ENCODE assay signal across 8 mouse cellular contexts in genomic region chr2:31151892-31152812, GRCm38 (mm10). TPM values are rescaled to one million over a fixed set of nuclear protein-coding genes. Genes with fewer than 3 reads are reported as not detected.
DNase-seq lines count a peak whose midpoint lies in the region; ATAC-seq and TF ChIP-seq lines count a peak whose summit lies in the region.

Gpr107 (plus strand) TSS chr2:31152316.

- peaks cover 25% of the 10 kb centered on the region for H3K79me2 ChIP-seq in MEL (ENCODE audit: control insufficient read depth, insufficient read depth, low read length, poor library complexity)

- peak within 1 kb of the TSS; percentile 78 to 96 for H3K4me3 ChIP-seq in MEL (ENCODE audit: control insufficient read depth in 1 of 2, insufficient read depth in 1 of 2, low read depth in 2 of 2, low read length in 2 of 2)
- H3K4me3 ChIP-seq in forebrain, postnatal 0 days (ENCODE audit: low read depth, low read length) = peak within 1 kb of the TSS; percentile 98
- H3K4me3 ChIP-seq in lung, postnatal 0 days (ENCODE audit: low read depth, low read length) = peak within 1 kb of the TSS; percentile 96

- peaks cover 3 to 19% of the 10 kb centered on the region in 2 experiments for H3K4me1 ChIP-seq in MEL (ENCODE audit: control insufficient read depth in 1 of 2, insufficient read depth in 2 of 2, low read length in 2 of 2)
- H3K4me1 ChIP-seq in forebrain, postnatal 0 days (ENCODE audit: insufficient read depth) = peaks cover 19% of the 10 kb centered on the region
- peaks cover 9% of the 10 kb centered on the region; the same call in 1 of the 2 replicates for H3K4me1 ChIP-seq in lung, postnatal 0 days (ENCODE audit: insufficient read depth, low read depth, low read length)

- no peak for TF ChIP-seq EP300 in MEL (IDR thresholded peaks at IDR 0.05; ENCODE audit: low read depth in 1 of 2, low read length in 2 of 2)
- no peak for TF ChIP-seq EP300 in lung, postnatal 0 days (IDR thresholded peaks at IDR 0.05)

- peak within 1 kb of the TSS; percentile 81 for H3K4me2 ChIP-seq in forebrain, postnatal 0 days (ENCODE audit: low read depth)
- H3K4me2 ChIP-seq in lung, postnatal 0 days (replicated peaks; ENCODE audit: low read depth, low read length) = peak within 1 kb of the TSS; percentile 89

- no peaks in the 10 kb centered on the region; a peak in 1 of 4 replicates for H3K27me3 ChIP-seq in MEL (ENCODE audit: control insufficient read depth in 1 of 2, insufficient read depth in 2 of 2, low read length in 2 of 2)
- H3K27me3 ChIP-seq in forebrain, postnatal 0 days (ENCODE audit: insufficient read depth, low read length) = no peaks in the 10 kb centered on the region
- no peaks in the 10 kb centered on the region for H3K27me3 ChIP-seq in lung, postnatal 0 days (replicated peaks; ENCODE audit: insufficient read depth, low read length)

- ATAC-seq in forebrain, postnatal 0 days = peak; percentile 99
- peak; percentile 97 for ATAC-seq in lung, postnatal 0 days

- TF ChIP-seq CTCF in MEL (IDR thresholded peaks at IDR 0.05 in 2 of 3, conservative IDR thresholded peaks at IDR 0.05 in 1 of 3; ENCODE audit: control insufficient read depth in 1 of 3, insufficient read depth in 1 of 3, low read depth in 2 of 3, low read length in 3 of 3, poor library complexity in 1 of 3, severe bottlenecking in 1 of 3) = no peak
- TF ChIP-seq CTCF in forebrain, postnatal 0 days (IDR thresholded peaks at IDR 0.05; ENCODE audit: low read depth) = no peak
- TF ChIP-seq CTCF in lung, postnatal 0 days (IDR thresholded peaks at IDR 0.05) = no peak

- H3K27ac ChIP-seq in MEL (ENCODE audit: control insufficient read depth, low read depth, low read length) = 0 out of 2 replicates have a peak within 1 kb of the TSS, but pooled peaks have one; percentile 12
- H3K27ac ChIP-seq in forebrain, postnatal 0 days (ENCODE audit: low read depth, low read length) = peak within 1 kb of the TSS; percentile 76
- peak within 1 kb of the TSS; percentile 90 for H3K27ac ChIP-seq in lung, postnatal 0 days (ENCODE audit: low read length)

- H3K36me3 ChIP-seq in MEL (ENCODE audit: control insufficient read depth in 1 of 2, insufficient read depth in 2 of 2, low read length in 2 of 2) = peaks cover 0 to 17% of the 10 kb centered on the region in 2 experiments; a peak in 2 of 4 replicates
- peaks cover 7% of the 10 kb centered on the region for H3K36me3 ChIP-seq in forebrain, postnatal 0 days (ENCODE audit: insufficient read depth)
- no peaks in the 10 kb centered on the region for H3K36me3 ChIP-seq in lung, postnatal 0 days (ENCODE audit: insufficient read depth, low read length)

- WGBS in forebrain, postnatal 0 days = 2% methylated on average over 53 of the region's 53 CpGs
- WGBS in lung, postnatal 0 days = under 1% methylated on average over 43 of the region's 53 CpGs

- TF ChIP-seq RAD21 in MEL (IDR thresholded peaks at IDR 0.05; ENCODE audit: low read depth, low read length) = no peak

- DNase-seq in MEL (ENCODE audit: low read depth, low spot score) = peak; percentile 87
- DNase-seq in cerebellum, adult 18-20 months = peak; percentile 80 to 81
- DNase-seq in forebrain, postnatal 0 days = peak; percentile 90
- DNase-seq in heart, postnatal 4 days = peak; percentile 86
- DNase-seq in layer of hippocampus, adult 9-11 months = peak; percentile 85
- peak; percentile 94 for DNase-seq in lung, postnatal 0 days (ENCODE audit: low spot score)
- peak; percentile 72 for DNase-seq in ovary, postnatal 14 days (ENCODE audit: low spot score)
- peak; percentile 87 for DNase-seq in thymus, postnatal 14 days

- peak; percentile 54 to 75; a peak in 3 of 4 replicates for TF ChIP-seq POLR2A in MEL (IDR thresholded peaks at IDR 0.05; ENCODE audit: control insufficient read depth in 1 of 2, insufficient read depth in 1 of 2, low read depth in 1 of 2, low read length in 2 of 2, poor library complexity in 1 of 2)

- no peaks in the 10 kb centered on the region for H3K9me3 ChIP-seq in MEL (replicated peaks; ENCODE audit: insufficient read depth, low read length)
- H3K9me3 ChIP-seq in forebrain, postnatal 0 days (ENCODE audit: low read length) = no peaks in the 10 kb centered on the region
- H3K9me3 ChIP-seq in lung, postnatal 0 days (ENCODE audit: low read length) = no peaks in the 10 kb centered on the region

- H3K9ac ChIP-seq in MEL (ENCODE audit: control insufficient read depth, low read depth, low read length, poor library complexity, severe bottlenecking) = peak within 1 kb of the TSS; percentile 70
- peak within 1 kb of the TSS; percentile 84 for H3K9ac ChIP-seq in forebrain, postnatal 0 days
- peak within 1 kb of the TSS; percentile 87 for H3K9ac ChIP-seq in lung, postnatal 0 days (replicated peaks; ENCODE audit: low read depth)

TF ChIP-seq in MEL, 35 proteins besides CTCF, POLR2A, EP300 and RAD21:
- no peak for TF ChIP-seq GABPA (IDR thresholded peaks at IDR 0.05; ENCODE audit: low read depth, low read length)
- TF ChIP-seq USF1 (IDR thresholded peaks at IDR 0.05; ENCODE audit: low read depth, low read length) = no peak
- peak; percentile 75 for TF ChIP-seq KAT2A (conservative IDR thresholded peaks at IDR 0.05; ENCODE audit: low read depth, low read length)
- TF ChIP-seq HCFC1 (IDR thresholded peaks at IDR 0.05; ENCODE audit: low read depth, low read length) = peak; percentile 91
- no peak for TF ChIP-seq MYB (IDR thresholded peaks at IDR 0.05; ENCODE audit: low read depth, low read length)
- TF ChIP-seq POLR2AphosphoS5 (IDR thresholded peaks at IDR 0.05; ENCODE audit: borderline replicate concordance, low read depth, low read length) = no peak
- TF ChIP-seq POLR2AphosphoS2 (IDR thresholded peaks at IDR 0.05; ENCODE audit: low read length) = peak; percentile 34; the same call in 1 of the 2 replicates
- TF ChIP-seq SIN3A (IDR thresholded peaks at IDR 0.05; ENCODE audit: low read length) = peak; percentile 98
- no peak for TF ChIP-seq ZKSCAN1 (IDR thresholded peaks at IDR 0.05; ENCODE audit: low read depth, low read length)
- TF ChIP-seq RCOR1 (IDR thresholded peaks at IDR 0.05; ENCODE audit: low read depth, low read length) = no peak
- no peak for TF ChIP-seq MAFK (IDR thresholded peaks at IDR 0.05; ENCODE audit: borderline replicate concordance, low read depth, low read length)
- no peak for TF ChIP-seq MAX (IDR thresholded peaks at IDR 0.05; ENCODE audit: low read length)
- TF ChIP-seq ETS1 (IDR thresholded peaks at IDR 0.05; ENCODE audit: low read depth, low read length) = 0 out of 2 replicates have a peak, but pooled peaks have one; percentile 46
- TF ChIP-seq NELFE (IDR thresholded peaks at IDR 0.05; ENCODE audit: low read depth, low read length) = peak; percentile 71
- peak; percentile 82 for TF ChIP-seq ELF1 (IDR thresholded peaks at IDR 0.05; ENCODE audit: low read depth, low read length)
- no peak for TF ChIP-seq TAL1 (IDR thresholded peaks at IDR 0.05; ENCODE audit: low read length)
- no peak for TF ChIP-seq ZMIZ1 (IDR thresholded peaks at IDR 0.05; ENCODE audit: low read depth, low read length)
- TF ChIP-seq USF2 (IDR thresholded peaks at IDR 0.05; ENCODE audit: borderline replicate concordance in 1 of 2, insufficient read depth in 1 of 2, low read depth in 1 of 2, low read length in 2 of 2) = no peak
- TF ChIP-seq MYC (IDR thresholded peaks at IDR 0.05; ENCODE audit: low read depth, low read length) = no peak
- 0 out of 2 replicates have a peak, but pooled peaks have one; percentile 73 for TF ChIP-seq MXI1 (IDR thresholded peaks at IDR 0.05; ENCODE audit: low read depth, low read length)
- TF ChIP-seq MAZ (IDR thresholded peaks at IDR 0.05; ENCODE audit: low read depth, low read length) = no peak; the same call in none of the 2 replicates
- TF ChIP-seq NRF1 (IDR thresholded peaks at IDR 0.05; ENCODE audit: insufficient read depth, low read depth, low read length, poor library complexity, severe bottlenecking) = 0 out of 2 replicates have a peak, but pooled peaks have one; percentile 12
- TF ChIP-seq ZC3H11A (IDR thresholded peaks at IDR 0.05; ENCODE audit: low read depth, low read length) = no peak
- peak; percentile 61 for TF ChIP-seq CHD2 (IDR thresholded peaks at IDR 0.05; ENCODE audit: low read length)
- no peak for TF ChIP-seq SMC3 (IDR thresholded peaks at IDR 0.05; ENCODE audit: low read depth, low read length)
- TF ChIP-seq CHD1 (IDR thresholded peaks at IDR 0.05; ENCODE audit: low read depth, low read length) = no peak
- TF ChIP-seq TCF12 (IDR thresholded peaks at IDR 0.05; ENCODE audit: low read depth, low read length) = peak; percentile 45; the same call in 1 of the 2 replicates
TF ChIP-seq in MEL: peak in this region for 11.

RNA-seq across cellular contexts. Expression of gene Gpr107, which starts in this region (rescaled TPM):
- 18.3 and 20.0 TPM in 2 replicates for total RNA-seq in MEL (2012; rRNA removed)
- polyA plus RNA-seq in MEL (2012; ENCODE audit: insufficient read depth in 1 of 2, insufficient read length in 2 of 2, low read depth in 1 of 2, low replicate concordance in 2 of 2, missing spikeins in 1 of 2) = 10 to 100 TPM in 1 of 2 experiments, not detected in 1; 16.4 TPM
- total RNA-seq in forebrain, postnatal 0 days (2014; rRNA removed) = 40.8 and 47.6 TPM in 2 replicates
- polyA plus RNA-seq in forebrain, postnatal 0 days (2015; fragmentation: Nextera tagmentation; extraction: Ambion mirVana) = 20.3 and 24.0 TPM in 2 replicates
- 10 to 100 TPM; 41.6 to 43.0 TPM for total RNA-seq in heart, postnatal 4 days (2021)
- polyA plus RNA-seq in lung, postnatal 0 days (2015; fragmentation: Nextera tagmentation; extraction: Ambion mirVana) = 26.2 TPM in 2 replicates

Comparison
In these comparisons a context has a peak if more than half of its experiments do, and no peak if none do; other contexts are left out.
1. Peak in every context shown above with its lines: DNase-seq, ATAC-seq, H3K4me3 ChIP-seq and H3K27ac ChIP-seq.
2. H3K27ac ChIP-seq: peak in every context shown above with its lines; median percentile 90 in lung, postnatal 0 days; 76 in forebrain, postnatal 0 days; 12 in MEL.